Mouse (Mus musculus) heart, embryonic 16.5 days (tissue): ENCODE measurements around the gene Uox. TPM values are rescaled to one million over a fixed set of nuclear protein-coding genes. Genes with fewer than 3 reads are reported as not detected.

Experiments
- ATAC-seq: fragments of 200-750 bp; cut with Nextera tagmentation; replicated peaks from 2 replicates; pipeline ENCODE4 v1.8.0; 2017; ENCODE audit warnings: moderate number of reproducible peaks; ENCODE audit not compliant: insufficient read depth, low FRiP score; ENCODE audit errors: extremely low read depth
- H3K27ac ChIP-seq: fragments of 300-500 bp; sonication (generic); 2 replicates; pipeline ENCODE4 v1.5.1; 2014; ENCODE audit warnings: mild to moderate bottlenecking, low read length, control low read depth, moderate library complexity
- H3K27me3 ChIP-seq: fragments of 300-500 bp; sonication (generic); 2 replicates; pipeline ENCODE4 v1.6.1; 2014; ENCODE audit warnings: low read length, mixed read lengths; ENCODE audit not compliant: control insufficient read depth, insufficient read depth
- H3K36me3 ChIP-seq: fragments of 300-500 bp; sonication (generic); 2 replicates; pipeline ENCODE4 v1.6.1; 2014; ENCODE audit not compliant: control insufficient read depth, insufficient read depth
- H3K4me1 ChIP-seq: fragments of 300-500 bp; sonication (generic); 2 replicates; pipeline ENCODE4 v1.6.1; 2014; ENCODE audit warnings: low read length, mixed read lengths; ENCODE audit not compliant: control insufficient read depth, insufficient read depth
- H3K4me2 ChIP-seq: fragments of 300-500 bp; sonication (generic); 2 replicates; pipeline ENCODE4 v1.6.1; 2014; ENCODE audit warnings: low read depth, mild to moderate bottlenecking, control low read depth, low read length
- H3K4me3 ChIP-seq: fragments of 300-500 bp; sonication (generic); 2 replicates; pipeline ENCODE4 v1.5.1; 2014; ENCODE audit warnings: mild to moderate bottlenecking, control low read depth, low read length
- H3K9ac ChIP-seq: fragments of 300-500 bp; sonication (generic); 2 replicates; pipeline ENCODE4 v1.6.1; 2014; ENCODE audit warnings: low read length, control low read depth
- H3K9me3 ChIP-seq: fragments of 300-500 bp; sonication (generic); replicated peaks from 2 replicates; pipeline ENCODE4 v1.6.1; 2016; ENCODE audit warnings: low read length; ENCODE audit not compliant: control insufficient read depth
- WGBS: fragments of 180-500 bp; shearing (Covaris S2); extraction: QIAGEN DNeasy Blood & Tissue Kit; methylation state at CpG from one replicate; pipeline ENCODE4 v1.1.7; 2014; 5-methylcytosine and 5-hydroxymethylcytosine counted together
- polyA plus RNA-seq: library from polyadenylated mRNA; unstranded; fragments of >200 nt; fragmentation: Nextera tagmentation; extraction: Ambion mirVana; gene quantifications from 2 replicates; pipeline ENCODE4 v1.2.1, GENCODE M21; 2015

Uox gene
- polyA plus RNA-seq, 1 experiment from 2014 or later = 0.13 TPM

- Histone ChIP-seq H3K9me3 (no peaks in the 10 kb centered on the region), H3K4me1 (peaks cover 2% of the 10 kb centered on the region; the same call in 1 of the 2 replicates), H3K4me3 (no peak overlapping the region), H3K27ac (no peak overlapping the region), H3K4me2 (no peak overlapping the region), H3K36me3 (no peaks in the 10 kb centered on the region), H3K27me3 (no peaks in the 10 kb centered on the region), H3K9ac (no peak overlapping the region)
- WGBS = 73% methylated on average over 1 of the region's 1 CpGs
- no peak for ATAC-seq
Observed at GRCm38 (mm10) chr3:146556567-146556966, 13.7 kb upstream of the Uox start.

GRCm38 (mm10) chr3:146557507-146557906 is 12.7 kb upstream of the Uox start:
- no peak overlapping the region for H3K27ac ChIP-seq
- H3K4me1 ChIP-seq = peaks cover 2% of the 10 kb centered on the region; the same call in 1 of the 2 replicates
- 59% methylated on average over 6 of the region's 6 CpGs for WGBS
- no peak overlapping the region for H3K4me3 ChIP-seq
- no peaks in the 10 kb centered on the region for H3K9me3 ChIP-seq
- H3K4me2 ChIP-seq = no peak overlapping the region
- no peaks in the 10 kb centered on the region for H3K27me3 ChIP-seq
- no peak for ATAC-seq
- no peaks in the 10 kb centered on the region for H3K36me3 ChIP-seq
- H3K9ac ChIP-seq = no peak overlapping the region

- 90% methylated on average over 7 of the region's 7 CpGs for WGBS
- Histone ChIP-seq H3K27ac (no peak overlapping the region), H3K36me3 (no peaks in the 10 kb centered on the region), H3K4me1 (no peaks in the 10 kb centered on the region), H3K27me3 (no peaks in the 10 kb centered on the region), H3K4me3 (no peak overlapping the region), H3K4me2 (no peak overlapping the region), H3K9me3 (no peaks in the 10 kb centered on the region), H3K9ac (no peak overlapping the region)
- ATAC-seq = no peak
Observed at GRCm38 (mm10) chr3:146562936-146563335, 7.3 kb upstream of the Uox start.

GRCm38 (mm10) chr3:146564268-146565064 is 5.8 kb upstream of the Uox start:
- H3K27ac ChIP-seq = no peak overlapping the region
- H3K4me2 ChIP-seq = no peak overlapping the region
- H3K4me1 ChIP-seq = no peaks in the 10 kb centered on the region
- no peak overlapping the region for H3K9ac ChIP-seq
- ATAC-seq = no peak
- H3K9me3 ChIP-seq = no peaks in the 10 kb centered on the region
- no peaks in the 10 kb centered on the region for H3K27me3 ChIP-seq
- whole genome bisulfite sequencing = 37% methylated on average over 14 of the region's 14 CpGs
- H3K36me3 ChIP-seq = no peaks in the 10 kb centered on the region
- H3K4me3 ChIP-seq = no peak overlapping the region

GRCm38 (mm10) chr3:146565065-146565411 is 5.2 kb upstream of the Uox start:
- Histone ChIP-seq H3K9ac (no peak overlapping the region), H3K4me1 (no peaks in the 10 kb centered on the region), H3K27me3 (no peaks in the 10 kb centered on the region), H3K4me2 (no peak overlapping the region), H3K9me3 (no peaks in the 10 kb centered on the region), H3K27ac (no peak overlapping the region), H3K36me3 (no peaks in the 10 kb centered on the region), H3K4me3 (no peak overlapping the region)
- ATAC-seq = no peak
- WGBS = 86% methylated on average over 1 of the region's 1 CpGs

- Histone ChIP-seq H3K9ac (no peak overlapping the region), H3K9me3 (no peaks in the 10 kb centered on the region), H3K4me1 (no peaks in the 10 kb centered on the region), H3K36me3 (no peaks in the 10 kb centered on the region), H3K27me3 (no peaks in the 10 kb centered on the region), H3K4me2 (no peak overlapping the region), H3K4me3 (no peak overlapping the region), H3K27ac (no peak overlapping the region)
- ATAC-seq = no peak
- 55% methylated on average over 7 of the region's 7 CpGs for WGBS
Observed at GRCm38 (mm10) chr3:146567366-146567765, 2.9 kb upstream of the Uox start.

- Histone ChIP-seq H3K36me3 (no peaks in the 10 kb centered on the region), H3K27ac (no peak overlapping the region), H3K4me2 (no peak overlapping the region), H3K9ac (no peak overlapping the region), H3K4me1 (no peaks in the 10 kb centered on the region), H3K4me3 (no peak overlapping the region), H3K27me3 (no peaks in the 10 kb centered on the region), H3K9me3 (no peaks in the 10 kb centered on the region)
- no peak for ATAC-seq
- WGBS = 56% methylated on average over 9 of the region's 9 CpGs
Observed at GRCm38 (mm10) chr3:146567884-146568530, 2.2 kb upstream of the Uox start.

GRCm38 (mm10) chr3:146569594-146569993 is 632 bp upstream of the Uox start:
- Histone ChIP-seq H3K4me1 (no peaks in the 10 kb centered on the region), H3K9ac (no peak overlapping the region), H3K9me3 (no peaks in the 10 kb centered on the region), H3K27ac (no peak overlapping the region), H3K36me3 (no peaks in the 10 kb centered on the region), H3K27me3 (no peaks in the 10 kb centered on the region), H3K4me2 (no peak overlapping the region), H3K4me3 (no peak overlapping the region)
- ATAC-seq = no peak
- 86% methylated on average over 3 of the region's 3 CpGs for WGBS

GRCm38 (mm10) chr3:146570939-146571338 is 713 bp downstream of the Uox start:
- H3K4me3 ChIP-seq = no peak overlapping the region
- no peak for ATAC-seq
- WGBS = 84% methylated on average over 6 of the region's 6 CpGs

More at GRCm38 (mm10) chr3:146570939-146571338, 713 bp downstream of the Uox start:
- H3K4me2 ChIP-seq = no peak overlapping the region
- H3K27ac ChIP-seq = no peak overlapping the region
- no peaks in the 10 kb centered on the region for H3K36me3 ChIP-seq
- H3K27me3 ChIP-seq = no peaks in the 10 kb centered on the region
- H3K9ac ChIP-seq = no peak overlapping the region
- no peaks in the 10 kb centered on the region for H3K9me3 ChIP-seq
- H3K4me1 ChIP-seq = no peaks in the 10 kb centered on the region
